Mouse (Mus musculus): ENCODE results near the gene Pik3r6. TPM values are rescaled to one million over a fixed set of nuclear protein-coding genes. Genes with fewer than 3 reads are reported as not detected.

Pik3r6 gene
- 0.14 TPM for polyA plus RNA-seq (2014; fragmentation: Illumina TruSeq; extraction: RNeasy Lipid Tissue Mini Kit (QIAGEN cat#74804))

DNA sequence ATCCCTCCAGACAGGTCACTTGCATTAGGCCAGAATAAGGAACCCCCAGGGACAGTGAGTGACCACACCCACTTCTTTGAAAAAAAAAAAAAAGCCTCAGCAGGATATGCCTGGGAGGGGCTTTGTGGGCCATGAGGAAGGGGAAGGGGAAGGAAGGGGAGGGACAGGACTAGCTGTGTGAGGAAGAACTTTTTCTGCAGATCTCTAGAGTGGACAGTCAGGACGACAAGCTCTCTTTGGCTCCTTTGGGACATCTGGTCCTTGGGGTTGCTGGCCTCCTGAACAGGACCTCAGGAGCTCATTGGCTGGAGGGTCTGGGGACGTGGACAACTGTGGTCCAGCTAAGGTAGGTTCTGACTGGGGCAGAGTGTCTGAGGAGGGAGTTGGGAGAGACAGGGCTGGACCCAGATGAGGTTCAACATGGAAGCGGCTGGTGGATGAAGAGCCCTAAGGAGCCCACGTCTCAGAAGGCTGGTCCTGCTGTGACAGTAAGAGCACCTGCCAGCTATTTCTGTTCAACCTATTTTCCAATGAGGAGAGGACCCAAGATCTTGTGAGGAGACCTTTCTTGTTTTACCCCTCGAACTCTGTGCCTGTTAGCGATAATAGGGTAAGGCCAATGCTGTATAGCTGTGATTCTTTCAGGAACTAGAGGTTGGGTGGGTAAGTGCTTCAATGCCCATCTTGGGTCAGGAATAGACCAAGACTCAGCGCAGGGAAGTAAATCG lies at the start of gene Pik3r6:
Gene Pik3r6, plus strand, starts transcription at position 118 of the 728 bp plus-strand sequence.

DNA sequence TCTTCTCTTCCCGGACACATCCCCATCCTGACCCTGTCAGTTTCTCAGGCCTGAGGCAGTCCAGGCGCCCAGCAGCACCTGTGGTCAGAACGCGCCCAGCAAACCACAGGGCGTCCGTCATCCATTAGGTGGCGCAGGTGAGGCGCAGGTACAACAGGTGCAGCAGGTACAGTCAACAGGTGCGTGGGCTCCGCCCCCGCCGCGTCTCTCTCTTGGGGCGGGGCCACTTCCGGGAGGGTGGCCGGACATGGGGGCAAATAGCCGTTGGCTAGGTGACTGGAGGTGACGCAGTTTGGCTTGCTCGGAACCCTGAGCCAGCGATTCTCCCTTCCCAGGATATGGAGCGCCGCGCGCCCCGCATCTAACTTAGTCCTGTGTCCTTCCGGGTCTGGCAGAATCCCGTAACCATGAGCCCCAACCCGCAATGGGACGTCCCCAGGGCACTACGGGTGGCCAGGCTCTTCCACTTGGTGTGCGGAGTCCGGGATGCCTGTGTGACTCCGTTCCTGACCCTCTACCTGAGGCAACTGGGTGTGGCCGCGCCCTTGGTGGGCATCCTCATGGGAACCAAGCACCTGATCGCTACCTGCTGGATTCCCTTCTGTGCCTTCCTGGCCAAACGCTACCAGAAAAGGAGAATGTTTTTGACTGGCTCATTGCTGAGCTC lies 53.2 kb downstream of the Pik3r6 start, which contains the start of gene Mfsd6l:
Gene Mfsd6l, plus strand, starts transcription at position 269 of the 667 bp plus-strand sequence.

GRCm38 (mm10) chr11:68586721-68587120 lies 83.9 kb downstream of the Pik3r6 start, which contains the start of gene Ccdc42:
Gene Ccdc42, plus strand, starts transcription at chr11:68587021.

Other genes with a start within 250 kb of the Pik3r6 start
- 1.0 TPM for gene Ntn1, start 102.2 kb upstream of the Pik3r6 start, polyA plus RNA-seq (2014; fragmentation: Illumina TruSeq; extraction: RNeasy Lipid Tissue Mini Kit (QIAGEN cat#74804))
- 0.74 TPM for gene Pik3r5, start 70.9 kb upstream of the Pik3r6 start, polyA plus RNA-seq (2014; fragmentation: Illumina TruSeq; extraction: RNeasy Lipid Tissue Mini Kit (QIAGEN cat#74804))
- 0.29 TPM for gene Mfsd6l, start 53.2 kb downstream of the Pik3r6 start, polyA plus RNA-seq (2014; fragmentation: Illumina TruSeq; extraction: RNeasy Lipid Tissue Mini Kit (QIAGEN cat#74804))
- gene Ccdc42, start 84.0 kb downstream of the Pik3r6 start, polyA plus RNA-seq (2014; fragmentation: Illumina TruSeq; extraction: RNeasy Lipid Tissue Mini Kit (QIAGEN cat#74804)), result 1.6 TPM
- 120 TPM for gene Myh10, start 188.5 kb downstream of the Pik3r6 start, polyA plus RNA-seq (2014; fragmentation: Illumina TruSeq; extraction: RNeasy Lipid Tissue Mini Kit (QIAGEN cat#74804))

All from ovary, adult 10 weeks (tissue).